8 mouse cellular contexts compared by ENCODE assay signal in genomic region chr9:36726131-36727033, GRCm38 (mm10). TPM values are rescaled to one million over a fixed set of nuclear protein-coding genes. Genes with fewer than 3 reads are reported as not detected.
DNase-seq lines count a peak whose midpoint lies in the region; ATAC-seq and TF ChIP-seq lines count a peak whose summit lies in the region.

No protein-coding gene starts in this region.

- peak overlapping the region; percentile 88 for H3K27ac ChIP-seq in forebrain, embryonic 16.5 days (ENCODE audit: low read length)
- H3K27ac ChIP-seq in layer of hippocampus, adult 2 months, result peak overlapping the region; percentile 91
- peak overlapping the region; percentile 92 for H3K27ac ChIP-seq in lung, embryonic 14.5 days (ENCODE audit: low read depth)
- peak overlapping the region; percentile 48 for H3K27ac ChIP-seq in olfactory bulb, adult 2 months (ENCODE audit: insufficient read depth, low read depth, low read length)
- no peak overlapping the region for H3K27ac ChIP-seq in thymus, adult 2 months (ENCODE audit: control insufficient read depth, insufficient read depth, low read length)

- under 1% methylated on average over 53 of the region's 53 CpGs for WGBS in forebrain, embryonic 16.5 days
- WGBS in lung, embryonic 14.5 days, result under 1% methylated on average over 53 of the region's 53 CpGs
- WGBS in olfactory bulb, adult 2 months, result under 1% methylated on average over 53 of the region's 53 CpGs
- under 1% methylated on average over 53 of the region's 53 CpGs for WGBS in thymus, adult 2 months

- peak overlapping the region; percentile 81 for H3K4me3 ChIP-seq in G1E (ENCODE audit: low read depth, low read length)
- H3K4me3 ChIP-seq in forebrain, embryonic 16.5 days (replicated peaks; ENCODE audit: low read length), result peak overlapping the region; percentile 79
- peak overlapping the region; percentile 90 for H3K4me3 ChIP-seq in layer of hippocampus, adult 2 months
- H3K4me3 ChIP-seq in lung, embryonic 14.5 days (ENCODE audit: low read depth, low read length), result peak overlapping the region; percentile 61
- H3K4me3 ChIP-seq in olfactory bulb, adult 2 months (ENCODE audit: insufficient read depth, low read depth, low read length), result peak overlapping the region; percentile 59
- H3K4me3 ChIP-seq in thymus, adult 2 months (ENCODE audit: control insufficient read depth, insufficient read depth, low read length), result peak overlapping the region; percentile 64

- H3K9me3 ChIP-seq in G1E (replicated peaks), result no peaks in the 10 kb centered on the region
- H3K9me3 ChIP-seq in forebrain, embryonic 16.5 days (ENCODE audit: control insufficient read depth, low read length), result no peaks in the 10 kb centered on the region
- no peaks in the 10 kb centered on the region for H3K9me3 ChIP-seq in lung, embryonic 14.5 days (ENCODE audit: low read depth, low read length)

- peaks cover 52% of the 10 kb centered on the region for H3K36me3 ChIP-seq in G1E (replicated peaks)
- H3K36me3 ChIP-seq in forebrain, embryonic 16.5 days (ENCODE audit: control insufficient read depth, insufficient read depth), result no peaks in the 10 kb centered on the region
- peaks cover 31% of the 10 kb centered on the region for H3K36me3 ChIP-seq in lung, embryonic 14.5 days (ENCODE audit: insufficient read depth)
- peaks cover 2% of the 10 kb centered on the region; the same call in 1 of the 2 replicates for H3K36me3 ChIP-seq in thymus, adult 2 months (ENCODE audit: control insufficient read depth, insufficient read depth, low read length)

- TF ChIP-seq CTCF in G1E (IDR thresholded peaks at IDR 0.05; ENCODE audit: low read depth, low read length), result no peak
- TF ChIP-seq CTCF in layer of hippocampus, adult 2 months (conservative IDR thresholded peaks at IDR 0.05), result no peak
- TF ChIP-seq CTCF in lung, embryonic 14.5 days (IDR thresholded peaks at IDR 0.05; ENCODE audit: low read depth), result no peak
- no peak for TF ChIP-seq CTCF in olfactory bulb, adult 2 months (IDR thresholded peaks at IDR 0.05; ENCODE audit: insufficient read depth, low read depth, low read length)
- TF ChIP-seq CTCF in thymus, adult 2 months (IDR thresholded peaks at IDR 0.05; ENCODE audit: borderline replicate concordance, control insufficient read depth, extremely low read depth, insufficient read depth, low read length, poor library complexity), result no peak

- DNase-seq in G1E (ENCODE audit: low spot score), result peak; percentile 54
- DNase-seq in cerebellum, adult 18-20 months, result peak; percentile 87 to 95
- DNase-seq in heart, postnatal 36 days, result peak; percentile 91 to 93
- DNase-seq in layer of hippocampus, adult 2 months (ENCODE audit: low spot score in 2 of 2), result peak; percentile 90
- DNase-seq in lung, embryonic 14.5 days, result peak; percentile 97
- peak; percentile 89 for DNase-seq in thymus, adult 2 months

- TF ChIP-seq POLR2A in olfactory bulb, adult 2 months (IDR thresholded peaks at IDR 0.05; ENCODE audit: insufficient read depth, low read depth, low read length), result peak; percentile 65
- TF ChIP-seq POLR2A in thymus, adult 2 months (IDR thresholded peaks at IDR 0.05; ENCODE audit: control insufficient read depth, extremely low read depth, insufficient read depth, low read length, poor library complexity), result no peak

- intact Hi-C loops in heart, postnatal 36 days (cut with DNase I), result loop anchor here (2.0 kb wide), 1 partner anchor 40 kb away; the partner anchor contains the start of gene Stt3a

- no peaks in the 10 kb centered on the region for H3K27me3 ChIP-seq in G1E (ENCODE audit: insufficient read depth, low read length)
- H3K27me3 ChIP-seq in forebrain, embryonic 16.5 days (replicated peaks; ENCODE audit: control insufficient read depth, insufficient read depth, low read length), result no peaks in the 10 kb centered on the region
- H3K27me3 ChIP-seq in lung, embryonic 14.5 days (ENCODE audit: insufficient read depth, low read length), result no peaks in the 10 kb centered on the region
- no peaks in the 10 kb centered on the region for H3K27me3 ChIP-seq in thymus, adult 2 months (ENCODE audit: control insufficient read depth, insufficient read depth, low read length)

- H3K4me2 ChIP-seq in forebrain, embryonic 16.5 days (ENCODE audit: low read length), result peak overlapping the region; percentile 98
- H3K4me2 ChIP-seq in lung, embryonic 14.5 days, result peak overlapping the region; percentile 58

- peak; percentile 62 for ATAC-seq in G1E (ENCODE audit: extremely low read depth, insufficient number of reproducible peaks, low FRiP score, poor library complexity, severe bottlenecking)
- ATAC-seq in forebrain, embryonic 16.5 days, result peak; percentile 96
- ATAC-seq in lung, embryonic 14.5 days (ENCODE audit: insufficient read depth), result peak; percentile 97

- H3K4me1 ChIP-seq in G1E (ENCODE audit: insufficient read depth, low read depth, low read length), result peaks cover 25% of the 10 kb centered on the region
- peaks cover 16% of the 10 kb centered on the region for H3K4me1 ChIP-seq in forebrain, embryonic 16.5 days (replicated peaks; ENCODE audit: control insufficient read depth, insufficient read depth, low read length)
- H3K4me1 ChIP-seq in lung, embryonic 14.5 days (ENCODE audit: insufficient read depth), result peaks cover 4% of the 10 kb centered on the region; the same call in 1 of the 2 replicates
- H3K4me1 ChIP-seq in olfactory bulb, adult 2 months (ENCODE audit: control insufficient read depth, insufficient read depth, low read length), result peaks cover 4% of the 10 kb centered on the region; the same call in 1 of the 2 replicates
- peaks cover 4% of the 10 kb centered on the region; the same call in 1 of the 2 replicates for H3K4me1 ChIP-seq in thymus, adult 2 months (replicated peaks; ENCODE audit: control insufficient read depth, insufficient read depth, low read length)

- H3K9ac ChIP-seq in forebrain, embryonic 16.5 days (replicated peaks; ENCODE audit: low read depth, low read length), result peak overlapping the region; percentile 70
- peak overlapping the region; percentile 68 for H3K9ac ChIP-seq in lung, embryonic 14.5 days

RNA-seq across cellular contexts. Expression of gene Chek1, which starts 0.5 kb away (rescaled TPM):
- total RNA-seq in G1E (2014; fragmentation: Nextera tagmentation) (45.7 and 74.2 TPM in 2 replicates), G1E (2017) (59.8 and 78.7 TPM in 2 replicates)
- polyA plus RNA-seq in G1E (2012), result 3.1 TPM in 2 replicates
- polyA plus RNA-seq in forebrain, embryonic 16.5 days (2015; fragmentation: Nextera tagmentation; extraction: Ambion mirVana), result 13.6 and 18.5 TPM in 2 replicates
- under 1 TPM; 0.11 to 0.25 TPM for total RNA-seq in heart, postnatal 36 days (2021)
- 1 to 10 TPM; 2.1 to 2.6 TPM for total RNA-seq in layer of hippocampus, adult 2 months (2021)
- polyA plus RNA-seq in lung, embryonic 14.5 days (2014; fragmentation: Nextera tagmentation; extraction: Ambion mirVana), result 44.4 and 45.1 TPM in 2 replicates
- not detected in 2 replicates for polyA plus RNA-seq in olfactory bulb, adult 2 months (2012; ENCODE audit: insufficient read depth, insufficient read length, low replicate concordance, missing spikeins)
- polyA plus RNA-seq in thymus, adult 2 months (2012; rRNA removed), result 4.0 TPM in 2 replicates

RNA-seq across cellular contexts. Expression of gene Acrv1, which starts 33.4 kb away (rescaled TPM):
- total RNA-seq in G1E (2014; fragmentation: Nextera tagmentation), result not detected in 2 replicates
- 0.05 and 0.06 TPM in 2 replicates for total RNA-seq in G1E (2017)
- not detected in 2 replicates for polyA plus RNA-seq in G1E (2012)
- not detected in 2 replicates for polyA plus RNA-seq in forebrain, embryonic 16.5 days (2015; fragmentation: Nextera tagmentation; extraction: Ambion mirVana)
- total RNA-seq in heart, postnatal 36 days (2021), result not detected
- not detected for total RNA-seq in layer of hippocampus, adult 2 months (2021)
- polyA plus RNA-seq in lung, embryonic 14.5 days (2014; fragmentation: Nextera tagmentation; extraction: Ambion mirVana), result not detected in 2 replicates
- polyA plus RNA-seq in olfactory bulb, adult 2 months (2012; ENCODE audit: insufficient read depth, insufficient read length, low replicate concordance, missing spikeins), result not detected in 2 replicates
- 0.18 and 0.23 TPM in 2 replicates for polyA plus RNA-seq in thymus, adult 2 months (2012; rRNA removed)

RNA-seq across cellular contexts. Expression of gene Stt3a, which starts 41.1 kb away (rescaled TPM):
- total RNA-seq in G1E (2014; fragmentation: Nextera tagmentation) (463 and 533 TPM in 2 replicates), G1E (2017) (565 and 862 TPM in 2 replicates)
- 2.2 and 7.1 TPM in 2 replicates for polyA plus RNA-seq in G1E (2012)
- polyA plus RNA-seq in forebrain, embryonic 16.5 days (2015; fragmentation: Nextera tagmentation; extraction: Ambion mirVana), result 104 and 108 TPM in 2 replicates
- total RNA-seq in heart, postnatal 36 days (2021), result 10 to 100 TPM; 57.8 to 64.9 TPM
- 10 to 100 TPM; 70.6 to 80.9 TPM for total RNA-seq in layer of hippocampus, adult 2 months (2021)
- polyA plus RNA-seq in lung, embryonic 14.5 days (2014; fragmentation: Nextera tagmentation; extraction: Ambion mirVana), result 243 and 260 TPM in 2 replicates
- polyA plus RNA-seq in olfactory bulb, adult 2 months (2012; ENCODE audit: insufficient read depth, insufficient read length, low replicate concordance, missing spikeins), result not detected in 2 replicates
- polyA plus RNA-seq in thymus, adult 2 months (2012; rRNA removed), result 187 and 189 TPM in 2 replicates
